Mouse (Mus musculus) cerebellum, postnatal 4 days (tissue): ENCODE measurements around the gene Fuom.
"Not testable (repeated sequence)": the region's sequence is repeated elsewhere in the genome, so short reads cannot be mapped to it uniquely, and the experiment has no call there.

Experiments used
- DNase-seq, 2 experiments: peaks; one replicate each; pipeline ENCODE4 v3.0.0; 2022; ENCODE audit warnings: low spot score in 2 of 2, mixed read lengths in 1 of 2

The Fuom gene

GRCm38 (mm10) chr7:140101993-140102860, at the start of gene Fuom:
Gene Fuom, minus strand, starts transcription at chr7:140102441.
- DNase-seq = peak; percentile 57 to 63

DNA sequence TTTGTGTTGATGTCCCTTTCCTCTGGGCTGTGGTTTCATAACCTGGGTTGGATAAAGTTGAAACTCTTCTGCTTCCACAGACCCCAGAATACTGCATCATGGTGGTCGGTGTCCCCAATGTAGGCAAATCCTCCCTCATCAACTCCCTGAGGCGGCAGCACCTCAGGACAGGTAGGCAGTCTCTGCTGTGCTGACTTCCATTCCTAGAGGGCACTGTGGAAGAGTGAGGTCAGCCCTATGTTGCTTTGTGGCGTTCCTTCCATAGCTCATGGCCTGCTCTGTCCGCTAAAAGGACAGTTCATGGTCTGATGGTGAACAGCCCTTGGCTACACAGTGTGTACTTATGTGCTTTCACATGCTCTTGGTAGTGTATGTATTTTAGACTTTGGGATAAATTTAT, 42.3 kb upstream of the Fuom start:
- DNase-seq = no peak

DNA sequence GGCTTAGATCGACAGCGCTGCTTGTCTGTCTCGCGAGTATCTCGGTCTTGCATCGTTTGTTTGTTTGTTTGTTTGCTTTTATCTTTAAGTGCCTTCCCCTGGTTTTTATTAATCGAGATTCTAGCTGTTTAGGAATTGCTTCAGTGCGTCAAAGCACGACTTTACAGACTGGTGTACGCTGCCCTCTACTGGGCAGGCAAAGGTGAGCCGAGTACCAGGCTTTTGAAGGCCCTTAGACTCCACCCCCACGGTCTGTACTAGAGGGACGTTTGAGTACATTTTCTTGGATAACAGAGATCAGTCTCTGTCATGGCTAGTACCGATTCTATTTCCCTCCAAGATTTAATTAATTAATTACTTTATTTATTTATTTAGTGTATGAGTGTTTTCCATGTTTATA, 39.1 kb upstream of the Fuom start:
- peak in 1 of 2 experiments; percentile 50 for DNase-seq

DNA sequence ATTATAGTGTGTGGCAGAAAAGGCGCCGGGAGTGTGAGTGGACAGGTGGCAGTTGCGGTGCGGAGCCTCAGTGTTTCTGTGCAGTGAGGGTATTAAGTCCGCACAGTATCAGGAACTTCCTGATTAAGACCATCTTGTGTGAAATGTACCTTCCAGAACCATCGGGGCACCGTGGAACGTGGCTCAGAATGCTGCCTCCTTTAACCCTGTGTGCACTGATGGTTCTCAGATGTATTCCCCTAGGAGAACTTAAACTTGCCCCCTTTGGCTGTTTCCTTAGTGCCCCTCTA, 35.7 kb upstream of the Fuom start:
- DNase-seq = no peak

- DNase-seq = peak; percentile 96 to 98
These were observed 35.1 kb upstream of the Fuom start, which contains the start of gene Mtg1 for GRCm38 (mm10) chr7:140137135-140138020. Gene Mtg1, plus strand, starts transcription at chr7:140137564.

DNA sequence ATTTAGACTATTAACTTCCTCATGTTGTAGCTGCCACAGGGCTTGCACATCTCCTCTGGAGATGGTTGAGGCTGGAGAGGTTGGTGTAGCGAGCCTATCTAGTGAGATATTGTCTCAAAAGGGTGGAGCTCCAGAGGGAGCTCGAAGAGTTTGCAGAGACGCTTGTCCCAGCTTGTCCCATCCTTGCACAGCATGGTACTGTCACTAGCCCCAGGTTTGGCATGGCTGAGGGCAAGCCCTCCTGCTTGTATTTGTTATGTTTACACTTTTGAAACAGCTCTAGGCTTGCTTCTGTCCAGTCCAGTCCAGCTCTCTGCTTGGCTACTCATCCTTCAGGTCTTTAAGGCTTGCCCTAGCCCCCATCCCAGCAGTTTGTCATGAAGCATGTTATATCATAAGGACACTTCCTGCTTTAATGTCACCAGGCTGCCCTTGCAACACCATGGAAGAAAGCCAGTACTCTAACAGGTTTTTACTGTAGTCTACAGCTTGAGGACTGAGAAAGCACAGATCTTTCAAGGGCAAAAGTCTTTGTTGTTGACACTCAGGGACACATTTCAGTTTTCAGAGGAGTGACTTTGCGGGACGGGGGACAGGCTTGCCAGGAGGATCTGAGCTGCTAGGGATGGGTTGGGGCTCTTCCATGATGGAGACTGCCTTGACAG, 33.0 kb upstream of the Fuom start:
- no peak for DNase-seq

- DNase-seq = not testable (repeated sequence)
These were observed 31.8 kb upstream of the Fuom start for GRCm38 (mm10) chr7:140134033-140134432.

GRCm38 (mm10) chr7:140132184-140132583, 29.9 kb upstream of the Fuom start:
- DNase-seq = not testable (repeated sequence)

DNA sequence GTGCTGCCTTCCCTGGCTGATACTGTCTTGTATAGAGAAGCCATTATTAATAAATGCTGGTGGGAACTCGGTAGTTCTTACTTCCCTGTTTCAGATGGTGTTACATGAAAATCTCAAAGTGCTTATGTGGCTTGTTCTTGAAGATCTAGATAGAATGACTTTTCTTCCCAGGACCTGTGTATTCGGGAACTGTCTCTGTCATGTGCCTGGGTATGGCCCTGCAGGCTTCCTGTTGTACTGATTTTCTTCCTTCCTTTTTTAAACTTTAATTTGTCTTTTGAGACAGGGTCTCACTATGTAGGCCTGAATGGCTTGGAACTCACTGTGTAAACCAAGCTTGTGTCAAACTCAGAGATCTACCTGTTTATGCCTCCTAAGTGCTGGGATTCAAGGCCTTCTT, 25.7 kb upstream of the Fuom start:
- DNase-seq = no peak

GRCm38 (mm10) chr7:140126934-140127333, 24.7 kb upstream of the Fuom start:
- no peak for DNase-seq

- no peak for DNase-seq
These were observed 23.7 kb upstream of the Fuom start for GRCm38 (mm10) chr7:140126022-140126350.

DNA sequence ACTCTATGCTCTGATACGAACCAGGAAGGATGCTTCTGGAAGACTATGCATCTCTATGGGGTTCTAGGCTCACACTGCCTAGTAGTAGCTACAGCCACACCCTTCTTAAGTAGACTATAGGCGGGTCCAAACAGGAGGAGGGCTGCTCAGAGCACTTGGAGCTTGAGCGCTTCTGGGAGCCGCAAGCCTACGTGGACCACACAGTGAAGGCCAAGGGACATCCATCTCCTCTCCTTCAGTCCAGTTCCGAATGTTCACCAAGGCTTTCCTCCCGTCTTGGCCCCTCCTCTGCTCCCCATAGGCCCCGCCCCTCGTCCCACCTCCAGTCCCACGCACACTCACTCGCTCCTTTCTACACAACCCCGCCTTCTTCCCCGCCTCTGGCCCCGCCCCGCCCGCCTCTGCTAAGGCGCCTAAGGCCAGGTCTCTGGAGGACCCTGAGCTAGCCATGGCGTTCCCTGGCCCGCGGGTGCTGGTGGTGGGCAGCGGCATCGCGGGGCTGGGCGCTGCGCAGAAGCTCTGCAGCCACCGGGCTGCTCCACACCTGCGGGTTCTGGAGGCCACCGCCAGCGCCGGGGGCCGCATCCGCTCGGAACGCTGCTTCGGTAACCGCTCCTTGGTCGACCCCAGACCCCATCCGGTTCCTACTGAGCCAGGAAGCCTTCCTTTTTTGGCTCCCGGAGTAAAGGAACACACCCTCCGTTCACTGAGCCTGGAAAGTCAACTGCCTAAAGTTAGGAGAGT, 23.2 kb upstream of the Fuom start:
- DNase-seq = peak; percentile 66 to 84

DNA sequence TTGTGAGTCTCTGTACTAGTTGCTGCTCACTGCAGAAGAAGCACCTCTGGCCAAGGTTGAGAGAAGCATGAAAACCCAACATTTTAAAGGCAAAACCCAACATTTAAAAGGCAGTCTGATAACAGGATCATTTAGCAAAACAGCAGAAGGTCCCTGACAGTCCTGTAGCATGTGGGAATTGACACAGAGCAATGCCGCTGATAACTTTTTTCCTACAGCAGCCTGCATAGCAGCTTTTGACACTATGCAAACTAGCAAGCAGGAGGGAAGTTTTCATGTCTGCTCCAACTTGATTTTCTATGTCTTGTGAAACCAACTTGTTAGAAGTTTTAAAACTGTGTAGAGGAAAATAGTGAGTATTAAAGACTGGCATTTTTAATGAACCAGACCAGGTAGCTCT, 22.1 kb upstream of the Fuom start:
- no peak for DNase-seq

- no peak for DNase-seq
These were observed 20.5 kb upstream of the Fuom start for GRCm38 (mm10) chr7:140122765-140123164.

GRCm38 (mm10) chr7:140121338-140121910, 19.2 kb upstream of the Fuom start:
- no peak for DNase-seq

GRCm38 (mm10) chr7:140120484-140120883, 18.2 kb upstream of the Fuom start:
- DNase-seq = no peak

- DNase-seq = peak; percentile 48 to 78
These were observed 14.3 kb upstream of the Fuom start, which contains the start of gene Echs1 for GRCm38 (mm10) chr7:140116329-140117054. Gene Echs1, minus strand, starts transcription at chr7:140116476.

DNA sequence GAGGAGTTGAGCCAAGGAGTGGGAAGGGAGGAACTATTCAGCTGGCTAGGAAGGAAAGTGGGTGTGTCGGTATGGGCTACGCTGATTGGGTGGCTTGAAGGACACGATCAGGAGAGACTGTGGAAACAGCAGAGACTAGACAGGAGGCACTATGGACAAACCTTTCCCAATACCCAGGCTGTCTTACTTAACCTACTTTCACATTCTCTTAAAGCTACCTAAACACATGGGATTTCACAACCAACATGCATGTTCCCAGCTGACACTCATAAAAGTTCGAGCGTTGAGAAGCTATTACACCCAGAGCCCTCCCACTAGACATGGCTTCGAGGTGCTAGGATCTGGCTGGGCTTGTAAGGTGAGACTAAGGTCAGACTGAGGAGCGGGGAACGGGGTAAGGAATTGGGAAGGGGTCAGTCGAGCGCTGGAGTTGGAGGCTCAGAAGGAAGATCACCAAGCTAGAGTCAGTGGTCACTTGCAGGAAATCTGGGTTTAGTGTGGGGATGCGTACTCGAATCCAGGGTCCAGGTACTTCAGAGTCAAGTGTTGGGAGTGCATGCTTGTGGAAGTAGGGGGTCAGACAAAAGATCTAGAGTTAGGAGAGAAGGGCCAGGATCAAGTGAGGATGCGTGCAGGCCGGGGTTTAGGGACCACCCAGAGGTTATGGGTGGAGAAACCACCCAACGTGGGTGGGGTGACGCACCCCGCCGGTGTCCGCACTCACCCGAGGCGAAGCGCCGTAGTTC, 13.5 kb upstream of the Fuom start, which contains the start of gene Paox:
Gene Paox (plus strand): TSS at position 217 of the 746 bp plus-strand sequence.
- DNase-seq = no peak

DNA sequence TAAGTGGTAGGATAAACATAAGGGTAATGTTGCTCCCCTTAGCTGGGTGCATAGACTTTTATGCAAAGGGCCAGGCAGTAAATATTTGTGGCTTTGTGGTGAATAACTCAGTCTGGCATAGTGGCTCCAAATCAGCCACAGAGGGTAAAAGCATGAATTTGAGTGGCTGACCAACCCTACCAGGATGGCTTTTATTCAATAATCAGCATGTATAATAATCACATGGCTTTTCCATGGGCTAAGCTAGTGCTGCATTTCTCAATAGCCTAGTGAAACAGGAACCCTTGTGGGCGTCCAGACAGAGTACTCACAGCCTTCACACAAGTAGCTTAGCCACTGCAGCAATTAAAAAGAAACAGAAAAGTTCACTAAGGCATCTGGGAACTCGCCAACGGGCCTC, 9.7 kb upstream of the Fuom start:
- no peak for DNase-seq

GRCm38 (mm10) chr7:140104009-140104408, 1.8 kb upstream of the Fuom start:
- DNase-seq = no peak
